Mouse (Mus musculus) cerebellum, adult 2 months (tissue): ENCODE results near the gene Tmem167b.

Source experiments
- CTCF ChIP-seq: fragments of 200-500 bp; IDR thresholded peaks from 2 replicates; pipeline ENCODE4 v1.5.1; 2011; ENCODE audit warnings: low read depth, mild to moderate bottlenecking, control low read depth, low read length, moderate library complexity, borderline replicate concordance; ENCODE audit not compliant: insufficient read depth
- POLR2A ChIP-seq: fragments of 200-500 bp; IDR thresholded peaks from 2 replicates; pipeline ENCODE4 v1.6.1; 2011; ENCODE audit warnings: low read length, control low read depth, borderline replicate concordance; ENCODE audit not compliant: insufficient read depth

DNA sequence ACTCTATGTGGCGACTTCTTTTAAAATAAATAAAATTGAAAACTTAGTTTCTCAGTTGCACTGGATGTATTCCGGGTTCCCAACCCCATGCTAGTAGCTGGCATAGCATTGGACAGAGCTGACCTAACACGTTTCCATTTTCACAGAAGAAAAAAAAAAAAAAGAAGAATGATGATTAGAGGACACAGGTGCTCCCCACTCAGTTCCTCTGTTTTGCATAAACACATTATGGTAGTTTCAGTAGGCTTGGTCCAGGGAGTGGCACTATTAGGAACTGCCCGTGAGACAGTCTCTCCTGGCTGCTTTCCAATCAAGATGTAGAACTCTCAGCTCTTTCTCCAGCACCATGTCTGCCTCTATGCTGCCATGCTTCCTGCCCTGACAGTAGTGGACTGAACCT lies 22.3 kb upstream of the Tmem167b start:
- TF ChIP-seq CTCF (no peak), POLR2A (no peak)
